Mouse (Mus musculus): Measurements from ENCODE around the gene Dnase2a. TPM values are rescaled to one million over a fixed set of nuclear protein-coding genes. Genes with fewer than 3 reads are reported as not detected.

Gene Dnase2a
- polyA plus RNA-seq, 1 experiment = 23.8 TPM

DNA sequence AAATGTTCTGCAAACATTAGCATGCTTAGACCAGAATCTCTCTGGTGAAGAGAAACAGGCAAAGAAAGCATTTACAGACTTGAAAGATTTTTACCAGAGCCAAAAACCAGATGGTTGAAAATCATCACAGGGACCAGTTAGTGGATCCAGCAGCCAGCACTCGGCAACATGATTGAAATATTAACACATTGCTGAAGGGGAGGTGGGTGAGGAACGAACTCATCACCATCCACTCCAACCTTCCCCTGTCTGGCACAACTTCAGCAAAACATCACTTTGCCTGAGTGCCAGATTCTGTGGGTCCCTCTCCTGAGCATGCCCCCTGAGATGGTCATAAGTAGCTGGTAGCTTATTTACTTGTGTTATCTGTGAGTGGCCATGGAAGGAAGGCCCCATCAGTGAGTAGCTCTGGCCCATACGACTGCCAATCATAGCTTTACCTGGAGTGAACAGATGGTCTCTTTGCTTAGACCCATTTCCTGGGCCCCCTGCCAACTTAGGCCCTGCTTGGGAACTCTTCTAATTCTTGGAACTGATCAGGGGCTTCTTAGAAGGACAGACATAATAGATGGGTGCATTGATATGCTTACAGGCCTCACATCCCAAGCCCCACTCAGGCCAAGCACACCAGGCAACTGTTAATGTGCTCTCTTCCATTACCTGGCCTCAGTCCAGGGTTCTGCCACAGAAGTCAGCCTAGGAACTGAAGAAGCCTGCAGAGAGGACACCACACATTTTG, 30.9 kb upstream of the Dnase2a start:
- Histone ChIP-seq H3K4me3 (ENCODE audit: control insufficient read depth, insufficient read depth, low read length) (no peak overlapping the region), H3K4me1 (replicated peaks; ENCODE audit: control insufficient read depth, insufficient read depth, low read length) (peaks cover 8% of the 10 kb centered on the region), H3K36me3 (ENCODE audit: control insufficient read depth, insufficient read depth, low read length) (no peaks in the 10 kb centered on the region), H3K27ac (ENCODE audit: control insufficient read depth, insufficient read depth, low read length) (no peak overlapping the region), H3K27me3 (ENCODE audit: control insufficient read depth, insufficient read depth, low read length) (no peaks in the 10 kb centered on the region)
- no peak for TF ChIP-seq CTCF (IDR thresholded peaks at IDR 0.05; ENCODE audit: borderline replicate concordance, control insufficient read depth, extremely low read depth, insufficient read depth, low read length, poor library complexity)
- TF ChIP-seq POLR2A (IDR thresholded peaks at IDR 0.05; ENCODE audit: control insufficient read depth, extremely low read depth, insufficient read depth, low read length, poor library complexity) = no peak
- WGBS = 87% methylated on average over 3 of the region's 3 CpGs
- DNase-seq = no peak

DNA sequence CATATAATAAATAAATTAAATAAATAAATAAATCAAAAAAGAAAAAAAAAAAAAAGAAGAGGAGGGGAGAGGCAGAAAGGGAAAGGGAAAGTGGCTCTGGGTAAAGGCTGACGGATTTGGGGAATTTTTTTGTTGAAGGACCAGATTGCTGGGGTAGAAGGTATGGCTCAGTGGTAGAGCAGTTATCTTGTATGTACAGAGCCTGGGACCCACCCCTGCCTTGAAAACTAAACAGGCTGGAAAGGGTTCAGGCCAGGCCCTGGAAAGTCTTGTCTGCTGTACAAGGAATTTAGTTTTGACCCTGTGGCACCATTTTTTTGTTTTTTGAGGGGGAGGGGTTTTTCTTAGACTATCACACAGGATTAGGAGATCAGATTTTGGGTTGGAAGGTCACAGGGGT, 29.4 kb upstream of the Dnase2a start:
- DNase-seq = no peak
- 94% methylated on average over 1 of the region's 1 CpGs for WGBS
- TF ChIP-seq POLR2A (IDR thresholded peaks at IDR 0.05; ENCODE audit: control insufficient read depth, extremely low read depth, insufficient read depth, low read length, poor library complexity) = no peak
- TF ChIP-seq CTCF (IDR thresholded peaks at IDR 0.05; ENCODE audit: borderline replicate concordance, control insufficient read depth, extremely low read depth, insufficient read depth, low read length, poor library complexity) = no peak
- Histone ChIP-seq H3K27me3 (ENCODE audit: control insufficient read depth, insufficient read depth, low read length) (no peaks in the 10 kb centered on the region), H3K4me3 (ENCODE audit: control insufficient read depth, insufficient read depth, low read length) (no peak overlapping the region), H3K4me1 (replicated peaks; ENCODE audit: control insufficient read depth, insufficient read depth, low read length) (no peaks in the 10 kb centered on the region), H3K27ac (ENCODE audit: control insufficient read depth, insufficient read depth, low read length) (no peak overlapping the region), H3K36me3 (ENCODE audit: control insufficient read depth, insufficient read depth, low read length) (no peaks in the 10 kb centered on the region)

DNA sequence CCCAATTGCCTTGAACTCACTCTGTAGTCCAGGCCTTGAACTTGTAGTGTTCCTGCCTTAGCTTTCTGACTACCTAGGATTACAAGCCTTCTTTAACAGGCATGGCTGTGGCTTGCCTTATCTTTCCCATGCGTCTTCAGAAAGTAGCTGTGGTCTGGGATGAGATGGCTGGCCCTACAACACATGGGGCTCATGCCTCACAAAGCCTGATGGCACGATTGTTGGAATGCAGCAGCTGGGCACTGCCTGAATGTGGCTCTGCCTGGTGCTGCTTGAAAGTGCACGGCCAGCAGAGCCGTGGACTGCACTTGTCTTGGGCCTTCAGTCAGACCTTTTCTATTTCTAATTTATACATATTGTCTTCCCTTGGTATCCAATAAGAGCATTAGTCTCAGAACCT, 23.6 kb upstream of the Dnase2a start:
- no peak for DNase-seq
- WGBS = 93% methylated on average over 4 of the region's 4 CpGs
- no peaks in the 10 kb centered on the region for H3K4me1 ChIP-seq (replicated peaks; ENCODE audit: control insufficient read depth, insufficient read depth, low read length)
- H3K36me3 ChIP-seq (ENCODE audit: control insufficient read depth, insufficient read depth, low read length) = peaks cover 12% of the 10 kb centered on the region
- H3K27me3 ChIP-seq (ENCODE audit: control insufficient read depth, insufficient read depth, low read length) = no peaks in the 10 kb centered on the region
- H3K27ac ChIP-seq (ENCODE audit: control insufficient read depth, insufficient read depth, low read length) = no peak overlapping the region
- H3K4me3 ChIP-seq (ENCODE audit: control insufficient read depth, insufficient read depth, low read length) = no peak overlapping the region
- TF ChIP-seq POLR2A (IDR thresholded peaks at IDR 0.05; ENCODE audit: control insufficient read depth, extremely low read depth, insufficient read depth, low read length, poor library complexity) (no peak), CTCF (IDR thresholded peaks at IDR 0.05; ENCODE audit: borderline replicate concordance, control insufficient read depth, extremely low read depth, insufficient read depth, low read length, poor library complexity) (no peak)

DNA sequence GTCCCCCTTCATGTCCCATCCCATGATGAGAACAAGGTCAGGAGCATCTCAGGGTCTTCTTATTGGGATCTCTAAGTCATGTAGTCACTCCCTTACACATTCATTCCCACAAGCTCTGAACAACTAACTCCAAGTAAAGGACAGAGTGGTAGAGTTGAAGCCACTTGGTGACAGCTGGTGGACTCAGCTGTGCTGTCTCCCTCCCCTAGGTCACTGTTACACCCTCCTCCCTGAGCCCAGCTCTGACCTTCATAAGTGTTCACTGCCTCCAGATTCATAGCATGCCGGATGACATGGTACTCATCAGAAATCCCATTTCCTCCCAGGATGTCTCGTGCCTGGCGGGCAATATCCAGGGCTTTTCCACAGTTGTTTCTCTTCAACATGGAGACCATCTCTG, 20.1 kb upstream of the Dnase2a start:
- Histone ChIP-seq H3K36me3 (ENCODE audit: control insufficient read depth, insufficient read depth, low read length) (peaks cover 12% of the 10 kb centered on the region), H3K4me3 (ENCODE audit: control insufficient read depth, insufficient read depth, low read length) (no peak overlapping the region), H3K4me1 (replicated peaks; ENCODE audit: control insufficient read depth, insufficient read depth, low read length) (peaks cover 10% of the 10 kb centered on the region), H3K27me3 (ENCODE audit: control insufficient read depth, insufficient read depth, low read length) (no peaks in the 10 kb centered on the region), H3K27ac (ENCODE audit: control insufficient read depth, insufficient read depth, low read length) (no peak overlapping the region)
- TF ChIP-seq CTCF (IDR thresholded peaks at IDR 0.05; ENCODE audit: borderline replicate concordance, control insufficient read depth, extremely low read depth, insufficient read depth, low read length, poor library complexity) = no peak
- TF ChIP-seq POLR2A (IDR thresholded peaks at IDR 0.05; ENCODE audit: control insufficient read depth, extremely low read depth, insufficient read depth, low read length, poor library complexity) = no peak
- 99% methylated on average over 3 of the region's 3 CpGs for WGBS
- no peak for DNase-seq

DNA sequence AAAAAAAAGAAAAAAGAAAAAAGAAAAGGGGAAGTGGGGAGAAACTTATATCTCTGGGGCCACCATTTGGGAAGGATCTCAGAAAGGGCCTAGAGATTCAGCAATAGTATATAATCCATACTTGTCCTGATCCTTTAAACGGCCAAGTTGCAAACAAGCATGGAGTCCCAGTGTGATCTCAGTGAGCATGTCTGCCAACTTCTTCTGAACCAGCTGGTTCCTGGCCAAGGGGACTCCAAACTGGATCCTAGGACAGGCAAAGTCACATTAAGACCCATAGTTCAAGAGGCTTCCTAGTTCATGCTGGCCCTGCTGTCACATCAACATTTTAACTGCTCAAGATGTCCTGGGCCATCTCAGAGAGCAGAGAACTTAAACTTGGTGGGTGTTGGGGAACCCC, 19.2 kb upstream of the Dnase2a start:
- no peaks in the 10 kb centered on the region for H3K27me3 ChIP-seq (ENCODE audit: control insufficient read depth, insufficient read depth, low read length)
- 100% methylated on average over 1 of the region's 1 CpGs for WGBS
- no peak overlapping the region for H3K4me3 ChIP-seq (ENCODE audit: control insufficient read depth, insufficient read depth, low read length)
- H3K27ac ChIP-seq (ENCODE audit: control insufficient read depth, insufficient read depth, low read length) = no peak overlapping the region
- DNase-seq = no peak
- H3K4me1 ChIP-seq (replicated peaks; ENCODE audit: control insufficient read depth, insufficient read depth, low read length) = peaks cover 13% of the 10 kb centered on the region
- H3K36me3 ChIP-seq (ENCODE audit: control insufficient read depth, insufficient read depth, low read length) = peaks cover 12% of the 10 kb centered on the region
- TF ChIP-seq CTCF (IDR thresholded peaks at IDR 0.05; ENCODE audit: borderline replicate concordance, control insufficient read depth, extremely low read depth, insufficient read depth, low read length, poor library complexity) = no peak
- no peak for TF ChIP-seq POLR2A (IDR thresholded peaks at IDR 0.05; ENCODE audit: control insufficient read depth, extremely low read depth, insufficient read depth, low read length, poor library complexity)

DNA sequence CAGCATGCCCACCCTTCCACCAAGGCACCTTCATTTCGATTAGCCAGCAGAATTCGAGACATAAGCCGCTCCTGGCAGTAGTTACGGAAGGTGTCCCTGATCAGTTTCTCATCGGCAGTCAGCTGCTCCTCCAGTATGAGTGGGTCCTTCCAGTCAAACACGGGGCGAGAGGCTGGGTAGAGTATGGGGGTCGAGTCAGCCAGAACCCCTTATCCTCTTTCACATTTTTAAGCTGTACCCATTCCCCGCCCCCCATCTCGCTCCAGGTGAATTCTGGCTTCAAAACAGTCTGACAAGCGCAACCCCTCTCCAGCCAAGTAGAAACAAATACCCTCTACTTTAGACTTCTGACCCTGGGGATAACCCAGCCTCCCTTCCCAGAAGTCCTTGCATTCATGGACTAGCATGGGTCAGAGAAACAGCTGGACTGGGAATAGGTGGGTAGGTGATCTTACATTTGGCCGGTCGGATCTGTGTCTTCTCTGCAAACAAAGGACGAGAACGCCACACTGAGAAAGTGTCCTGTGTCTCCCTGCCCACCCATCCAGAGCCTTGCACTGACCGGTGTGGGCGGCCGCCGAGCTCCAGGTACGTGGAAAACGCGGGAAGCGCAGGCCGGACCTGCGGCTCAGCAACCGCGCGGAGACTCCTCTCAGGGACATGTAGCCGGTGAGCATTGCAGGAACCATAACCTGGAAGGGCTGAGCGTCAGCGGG, 15.2 kb upstream of the Dnase2a start:
- H3K36me3 ChIP-seq (ENCODE audit: control insufficient read depth, insufficient read depth, low read length) = no peaks in the 10 kb centered on the region
- 21% methylated on average over 31 of the region's 31 CpGs for WGBS
- no peak for DNase-seq
- H3K4me1 ChIP-seq (replicated peaks; ENCODE audit: control insufficient read depth, insufficient read depth, low read length) = peaks cover 13% of the 10 kb centered on the region
- TF ChIP-seq POLR2A (IDR thresholded peaks at IDR 0.05; ENCODE audit: control insufficient read depth, extremely low read depth, insufficient read depth, low read length, poor library complexity) (no peak), CTCF (IDR thresholded peaks at IDR 0.05; ENCODE audit: borderline replicate concordance, control insufficient read depth, extremely low read depth, insufficient read depth, low read length, poor library complexity) (no peak)
- no peaks in the 10 kb centered on the region for H3K27me3 ChIP-seq (ENCODE audit: control insufficient read depth, insufficient read depth, low read length)
- H3K4me3 ChIP-seq (ENCODE audit: control insufficient read depth, insufficient read depth, low read length) = peak overlapping the region; percentile 56
- no peak overlapping the region for H3K27ac ChIP-seq (ENCODE audit: control insufficient read depth, insufficient read depth, low read length)
